Mouse (Mus musculus): ENCODE results near the gene Dapk1.
"Not testable (repeated sequence)": the region's sequence is repeated elsewhere in the genome, so short reads cannot be mapped to it uniquely, and the experiment has no call there.

The Dapk1 gene

DNA sequence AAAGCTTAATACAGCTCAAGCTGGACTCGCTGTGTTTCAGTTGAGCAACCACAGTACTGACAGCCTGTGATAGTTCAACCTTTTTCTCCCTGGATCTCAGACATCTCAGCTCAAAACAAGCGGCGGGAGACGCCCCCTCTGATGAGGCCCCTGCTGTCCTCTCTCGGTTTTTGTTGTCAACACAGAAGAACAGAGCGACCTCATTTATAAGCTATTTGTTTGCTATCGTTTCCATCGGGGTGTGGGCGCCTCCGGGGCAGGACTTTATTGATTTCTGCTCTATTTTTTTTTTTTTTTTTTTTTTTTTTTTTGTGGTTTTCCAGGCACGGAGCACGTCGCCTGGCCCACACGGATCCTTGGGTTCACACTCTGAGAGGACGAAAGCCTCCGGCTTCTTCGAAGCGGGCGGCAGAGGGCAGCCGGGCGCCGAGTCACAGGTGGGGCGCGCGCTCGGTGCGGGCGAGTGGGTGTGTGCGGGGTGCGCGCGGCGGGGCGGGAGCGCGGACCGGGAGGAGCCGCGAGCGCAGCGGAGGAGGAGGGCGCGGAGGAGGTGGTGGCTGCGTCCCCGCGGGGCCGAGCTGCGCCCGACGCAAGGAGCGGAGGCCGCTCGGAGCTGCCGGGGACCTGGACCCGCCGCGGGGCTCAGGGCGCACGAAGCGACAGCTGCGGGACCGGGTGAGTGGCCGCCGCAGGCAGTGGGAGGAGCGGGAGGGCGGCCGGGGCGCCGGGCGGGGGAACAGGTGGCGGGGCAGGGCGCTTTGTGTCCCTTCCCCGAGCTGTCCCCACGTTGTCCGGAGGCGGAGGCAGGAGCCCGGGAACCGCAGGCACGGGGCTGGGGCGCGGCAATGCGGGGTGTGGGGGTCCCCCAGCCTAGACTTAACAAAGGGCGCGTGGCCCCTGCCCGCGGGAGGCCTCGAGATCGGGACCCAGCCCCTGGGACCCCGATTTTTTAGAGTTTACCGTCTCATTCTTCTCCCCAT, at the start of gene Dapk1:
Dapk1 (plus strand) TSS at position 512 of the 980 bp plus-strand sequence.
- peak; percentile 92 for DNase-seq

DNA sequence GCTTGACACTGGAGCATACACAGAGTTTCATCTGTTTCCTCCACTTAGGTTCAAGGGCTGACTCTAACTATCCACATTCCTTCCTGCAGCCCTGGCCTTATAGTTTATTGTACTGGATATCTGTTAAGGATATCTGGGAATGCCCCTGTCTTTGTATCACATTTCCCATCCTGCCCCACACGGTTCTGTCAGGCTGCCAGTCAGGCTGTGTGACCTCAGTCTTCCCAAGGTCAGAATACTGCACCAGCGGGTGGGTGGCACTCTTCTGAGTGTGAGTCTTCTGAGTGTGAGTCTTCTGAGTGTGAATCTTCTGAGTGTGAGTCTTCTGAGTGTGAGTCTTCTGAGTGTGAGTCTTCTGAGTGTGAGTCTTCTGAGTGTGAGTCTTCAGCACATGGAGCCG, 48.4 kb upstream of the Dapk1 start:
- no peak for DNase-seq

DNA sequence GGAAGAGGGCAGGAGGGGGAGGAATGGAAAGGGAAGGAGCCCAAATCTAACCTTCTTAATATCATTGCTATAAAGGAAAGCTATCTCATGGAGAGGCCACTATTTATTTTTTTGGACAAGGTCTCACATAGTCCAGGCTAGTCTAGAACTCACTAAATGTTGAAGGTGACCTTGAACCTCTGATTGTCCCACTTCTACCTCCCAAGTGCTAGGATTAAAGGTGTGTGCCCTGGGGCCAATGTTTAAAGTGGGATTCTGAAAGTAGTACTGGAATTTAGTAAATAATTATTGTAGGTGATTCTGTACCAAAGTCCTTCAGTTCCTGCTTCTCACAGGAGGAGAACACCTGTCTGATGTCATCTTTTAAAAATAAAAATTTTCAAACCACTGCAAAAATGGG, 45.3 kb upstream of the Dapk1 start:
- DNase-seq, result no peak

DNA sequence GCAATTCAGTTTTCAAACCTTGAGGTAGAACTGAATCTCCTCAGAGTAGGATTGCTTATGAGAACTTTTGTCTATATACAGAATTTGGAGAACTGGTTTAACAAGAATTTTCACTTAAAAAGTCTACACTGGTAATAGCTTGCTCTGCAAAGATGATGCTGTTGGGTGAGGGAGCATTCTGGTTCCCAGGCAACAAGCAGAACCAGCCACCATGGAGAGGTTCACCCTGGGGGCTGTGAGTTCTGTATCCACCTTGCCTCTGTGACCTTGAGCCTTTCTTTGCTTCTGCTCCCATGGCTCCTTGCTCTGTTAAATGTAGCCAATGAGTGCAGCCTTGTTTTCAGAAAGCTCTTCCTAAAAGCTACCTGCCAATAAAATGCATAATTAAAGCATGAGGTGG, 44.8 kb upstream of the Dapk1 start:
- DNase-seq, result no peak

DNA sequence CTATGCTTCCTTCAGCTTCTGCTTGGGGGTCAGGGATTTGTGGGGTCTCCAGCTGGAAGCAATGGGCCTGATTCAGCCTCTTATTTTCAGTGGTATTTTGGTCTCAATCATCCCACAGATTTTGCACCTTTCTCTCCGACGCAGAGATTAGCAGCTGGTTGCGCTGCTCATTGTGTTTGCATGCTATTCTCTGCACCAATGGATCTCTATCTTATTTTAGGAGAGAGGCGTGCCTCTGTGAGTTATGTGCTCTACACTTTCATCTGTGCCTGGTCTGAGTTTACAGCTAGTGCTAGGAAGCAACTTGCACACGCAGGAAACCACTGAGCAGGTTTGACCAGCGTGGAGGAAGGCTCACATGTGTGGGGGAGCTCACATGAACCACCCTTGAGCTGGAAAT, 37.4 kb upstream of the Dapk1 start:
- DNase-seq, result no peak

DNA sequence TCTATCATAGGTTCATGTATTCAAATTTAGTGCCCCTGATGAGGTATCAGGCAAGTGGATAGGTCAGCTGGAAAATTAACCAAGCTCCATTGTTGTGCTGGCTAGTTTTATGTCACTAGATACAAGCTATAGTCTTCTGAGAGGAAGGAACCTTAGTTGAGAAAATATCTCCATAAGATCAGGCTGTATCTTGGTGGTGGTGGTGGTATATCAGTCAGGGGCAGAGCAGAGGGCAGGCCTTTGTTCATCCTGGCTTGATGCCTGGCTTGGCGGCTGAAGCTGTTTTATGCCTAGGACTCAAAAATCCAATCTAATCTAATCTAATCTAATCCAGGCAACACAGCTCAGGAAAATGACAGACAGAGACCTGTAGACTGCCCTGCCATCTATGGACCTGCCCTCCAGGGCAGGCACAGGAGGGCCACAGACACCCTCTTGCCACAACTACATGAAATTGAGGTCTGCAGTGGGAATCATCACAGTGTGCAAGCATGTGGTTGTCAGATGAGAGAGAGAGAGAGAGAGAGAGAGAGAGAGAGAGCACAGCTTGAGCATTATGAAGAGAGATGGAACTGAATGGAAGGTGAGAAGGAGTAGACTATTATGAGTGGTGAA, 32.7 kb upstream of the Dapk1 start:
- DNase-seq, result no peak

DNA sequence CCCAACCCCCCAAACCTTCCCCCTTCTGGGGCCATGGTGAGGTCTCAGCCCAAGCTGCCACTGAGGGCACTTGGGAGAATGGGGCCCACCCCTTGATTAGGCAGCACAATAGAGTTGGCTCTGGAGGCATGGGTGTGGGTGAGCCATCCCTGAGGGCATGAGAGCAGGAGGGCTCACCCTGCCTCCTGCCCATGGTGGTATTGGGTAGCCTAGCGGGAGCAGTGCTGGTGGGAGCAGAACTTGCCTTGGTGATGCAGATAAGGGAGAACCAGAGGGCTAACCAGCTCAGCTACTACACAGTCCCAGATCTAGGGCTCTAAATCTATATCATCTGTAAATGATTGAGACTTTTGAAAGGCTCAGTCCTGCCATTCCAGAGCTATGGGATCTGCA, 32.2 kb upstream of the Dapk1 start:
- DNase-seq, result no peak

DNA sequence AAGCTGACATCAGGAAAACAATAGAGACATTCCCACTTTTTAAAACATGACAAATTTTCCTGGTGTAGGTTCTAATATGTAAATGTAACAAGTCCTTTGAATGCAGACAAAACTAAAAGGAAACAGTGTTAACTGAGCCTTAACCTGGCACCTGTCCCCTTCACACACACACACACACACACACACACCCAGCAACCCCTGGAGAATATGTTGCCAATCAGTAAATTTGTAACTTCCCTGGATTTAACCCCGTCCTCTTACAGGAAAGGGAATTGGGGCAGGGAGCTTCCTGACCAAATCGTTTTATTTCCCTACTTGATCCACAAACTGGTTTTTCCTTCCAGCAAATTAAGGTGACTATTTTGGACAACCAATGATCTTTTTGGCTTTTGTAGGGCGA, 28.2 kb upstream of the Dapk1 start:
- no peak for DNase-seq

DNA sequence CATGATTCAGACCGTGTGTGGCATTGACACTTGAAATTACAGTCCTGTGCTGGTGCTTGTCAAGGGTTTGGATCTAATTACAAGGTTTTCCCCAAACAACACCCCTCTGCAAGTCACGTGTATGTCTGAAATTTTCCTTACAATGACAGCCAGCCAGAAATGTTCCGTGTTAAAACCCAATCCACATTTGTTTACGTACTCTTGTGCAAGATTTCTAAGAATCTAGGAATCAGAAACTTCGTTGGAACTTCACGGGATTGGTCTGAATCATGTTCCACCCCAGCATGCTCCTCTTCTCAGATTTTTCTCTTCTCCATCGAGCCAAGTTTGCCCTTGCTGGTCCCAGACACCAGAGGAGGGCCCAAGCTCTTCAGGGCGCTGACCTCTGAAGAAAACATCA, 27.8 kb upstream of the Dapk1 start:
- DNase-seq, result no peak

DNA sequence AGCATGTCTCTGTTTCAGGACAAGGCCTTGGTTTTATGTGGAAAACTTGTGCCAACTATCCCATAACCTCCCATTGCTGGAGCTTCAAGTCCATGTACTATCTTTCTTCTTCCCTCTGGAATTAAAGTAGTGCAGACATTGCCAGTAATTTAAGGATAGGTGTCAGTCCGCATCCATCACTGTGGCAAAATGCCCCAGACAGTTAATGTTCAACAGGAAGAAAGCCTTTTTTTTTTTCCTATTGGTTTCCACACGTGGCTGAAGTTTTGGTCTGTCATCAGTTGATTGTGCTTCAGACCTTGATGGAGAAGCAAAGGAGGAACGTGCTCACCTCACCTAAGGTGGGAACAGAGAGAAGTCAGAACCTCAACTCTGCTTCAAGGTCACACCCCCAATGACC, 23.2 kb upstream of the Dapk1 start:
- no peak for DNase-seq

DNA sequence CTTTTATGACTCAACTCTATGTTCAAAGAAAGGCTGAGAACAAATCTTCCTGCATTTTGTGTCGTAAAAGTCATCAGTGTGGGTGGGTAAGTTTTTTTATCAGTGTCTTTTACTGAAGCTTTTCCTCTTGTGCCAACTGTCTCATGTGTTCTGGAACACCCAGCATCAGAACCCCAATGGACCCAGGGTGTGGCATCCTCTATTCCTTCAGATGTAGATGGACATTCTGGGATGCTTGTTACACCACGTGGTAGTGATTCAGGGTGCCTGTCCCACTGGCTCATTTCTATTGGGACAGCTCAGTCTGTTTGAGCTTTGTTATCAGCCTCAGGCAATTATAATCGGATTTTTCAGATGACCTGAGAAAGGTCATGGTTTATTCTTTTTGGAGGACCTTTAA, 6.9 kb upstream of the Dapk1 start:
- DNase-seq, result no peak

DNA sequence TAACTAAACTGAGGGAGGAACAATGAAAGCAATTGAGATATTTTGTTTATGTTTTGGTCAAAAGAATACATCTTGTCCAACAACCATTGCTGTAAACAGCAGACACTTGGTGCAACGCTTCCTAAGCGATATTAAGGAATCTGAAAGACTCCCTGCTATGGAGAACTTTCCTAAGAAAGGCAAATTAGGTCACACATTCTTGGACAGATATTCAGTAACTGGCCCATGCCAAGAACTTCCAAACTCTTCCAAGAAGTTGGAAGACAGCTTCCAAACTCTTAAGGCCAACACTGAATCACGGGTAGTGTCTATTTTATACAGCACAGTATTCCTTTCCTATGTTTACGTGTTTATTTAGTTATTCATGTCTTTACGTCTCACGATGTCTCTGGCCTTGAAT, 6.2 kb upstream of the Dapk1 start:
- no peak for DNase-seq

DNA sequence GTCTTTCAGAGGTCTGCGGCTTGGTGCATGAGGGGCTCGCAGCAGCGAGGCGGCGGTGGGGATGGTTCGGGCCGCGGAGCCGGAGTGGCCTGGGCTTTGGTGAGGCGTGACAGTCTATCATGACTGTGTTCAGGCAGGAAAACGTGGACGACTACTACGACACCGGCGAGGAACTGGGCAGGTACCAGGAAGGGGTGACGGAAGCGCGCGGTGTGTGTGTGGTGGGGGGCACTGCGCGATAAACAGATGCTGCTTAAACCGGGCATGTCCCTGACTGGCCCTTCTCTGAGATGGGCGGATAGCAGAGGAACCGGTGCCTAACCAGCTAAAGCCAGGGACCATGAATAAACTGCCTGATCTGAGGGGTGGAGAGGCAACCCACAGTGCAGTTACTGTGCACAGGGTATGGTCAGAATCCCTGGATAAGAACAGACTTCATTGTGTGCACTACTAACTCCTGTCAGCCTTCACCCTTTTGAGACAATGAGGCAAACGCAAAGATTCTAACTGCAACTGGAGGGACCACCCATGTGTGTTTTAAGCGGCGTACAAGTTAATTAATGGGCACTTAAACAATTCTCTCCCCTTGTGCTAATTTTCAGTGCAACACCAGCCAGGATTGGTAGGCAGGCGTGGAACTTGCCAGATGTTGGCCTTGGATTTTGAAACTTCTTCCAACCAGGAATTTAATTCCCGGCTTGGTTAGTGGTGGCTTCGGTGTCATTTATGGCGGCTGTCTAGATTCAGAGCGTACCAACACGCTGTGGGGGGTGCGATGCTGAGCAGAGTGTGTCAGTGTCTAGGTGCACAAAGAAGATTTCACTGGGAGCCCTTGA, 887 bp downstream of the Dapk1 start:
- peak; percentile 69 for DNase-seq

DNA sequence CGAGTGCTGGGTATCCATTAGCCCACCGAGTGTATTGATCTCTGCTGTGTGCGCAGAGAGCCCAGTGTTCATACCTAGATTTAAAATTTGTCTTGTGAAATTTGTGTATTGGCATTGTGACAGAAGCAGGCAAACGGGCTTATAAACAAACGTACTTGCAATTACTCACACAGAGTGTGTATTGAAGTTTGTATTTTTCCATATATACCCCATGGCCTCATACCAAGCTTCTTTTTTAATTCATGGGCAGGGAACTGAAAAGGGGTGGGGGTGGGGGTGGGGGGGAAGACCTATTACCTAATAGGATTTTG, 1.5 kb downstream of the Dapk1 start:
- no peak for DNase-seq

DNA sequence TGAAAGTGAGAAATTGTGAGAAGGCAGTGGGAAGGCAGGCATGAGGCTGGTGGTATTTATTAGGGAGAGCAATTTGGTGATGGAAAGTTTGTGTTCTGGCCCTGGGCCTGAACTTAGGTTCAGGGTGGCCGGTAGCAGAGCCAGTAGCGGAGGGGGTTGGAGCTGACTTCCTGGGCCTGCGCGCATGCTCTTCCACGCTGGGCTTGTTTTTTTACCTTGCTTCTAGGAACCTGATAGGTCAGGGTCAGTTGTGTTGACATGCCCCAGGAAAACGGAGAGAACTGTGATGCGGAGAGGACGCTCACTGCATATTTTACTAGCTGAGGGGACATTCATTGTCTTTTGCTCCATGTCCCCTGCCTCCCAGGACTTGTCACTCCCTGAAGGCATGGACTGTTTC, 5.7 kb downstream of the Dapk1 start:
- DNase-seq, result no peak

DNA sequence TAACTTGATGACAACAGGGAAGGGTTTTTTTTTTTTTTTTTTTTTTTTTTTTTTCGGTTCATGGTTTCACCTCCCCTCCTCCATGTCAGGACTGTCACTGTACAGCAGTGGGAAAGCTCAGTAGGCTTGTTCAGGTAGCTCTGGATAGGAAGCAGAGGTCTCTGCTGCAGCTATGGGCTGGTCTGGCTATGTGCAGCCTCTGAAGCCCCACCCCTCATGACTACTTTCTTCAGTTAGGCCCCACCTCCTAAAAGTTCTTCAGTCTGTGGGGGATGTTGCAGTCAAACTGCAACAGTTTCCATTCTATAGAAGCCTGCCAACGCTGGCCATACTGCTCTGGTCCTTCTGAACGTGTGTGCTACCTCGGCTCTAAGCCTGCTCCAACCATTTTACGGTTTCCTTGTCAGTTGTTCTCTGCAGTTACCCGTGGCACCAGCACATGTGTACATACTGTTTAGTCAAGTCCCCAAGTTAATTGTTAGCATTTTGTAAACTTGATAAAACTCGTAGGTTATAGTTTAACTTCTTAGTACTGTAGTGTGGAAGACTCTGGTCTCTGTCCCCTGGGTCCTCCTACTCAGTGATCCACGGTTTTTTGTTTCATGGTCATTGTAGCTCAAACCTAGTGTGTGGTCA, 6.8 kb downstream of the Dapk1 start:
- no peak for DNase-seq

DNA sequence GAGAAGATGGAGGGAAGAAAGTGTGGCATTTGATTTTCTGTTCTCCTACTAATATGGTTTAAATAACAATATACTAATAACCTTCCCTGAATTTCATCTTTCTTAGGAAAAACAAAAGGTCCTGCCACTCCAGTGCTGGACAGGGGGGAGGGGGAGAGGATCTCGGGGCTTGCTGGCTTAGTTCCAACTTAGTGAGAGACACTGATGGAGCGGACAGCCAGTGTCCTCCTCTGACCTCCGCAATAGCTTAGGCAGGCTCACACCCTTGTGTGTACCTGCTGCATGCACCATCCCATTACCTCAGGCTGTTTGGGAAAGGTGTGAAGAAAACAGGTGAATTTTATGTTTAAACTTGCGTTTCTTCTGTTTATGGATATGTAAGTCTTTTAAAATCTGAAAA, 7.5 kb downstream of the Dapk1 start:
- DNase-seq, result peak; percentile 57

DNA sequence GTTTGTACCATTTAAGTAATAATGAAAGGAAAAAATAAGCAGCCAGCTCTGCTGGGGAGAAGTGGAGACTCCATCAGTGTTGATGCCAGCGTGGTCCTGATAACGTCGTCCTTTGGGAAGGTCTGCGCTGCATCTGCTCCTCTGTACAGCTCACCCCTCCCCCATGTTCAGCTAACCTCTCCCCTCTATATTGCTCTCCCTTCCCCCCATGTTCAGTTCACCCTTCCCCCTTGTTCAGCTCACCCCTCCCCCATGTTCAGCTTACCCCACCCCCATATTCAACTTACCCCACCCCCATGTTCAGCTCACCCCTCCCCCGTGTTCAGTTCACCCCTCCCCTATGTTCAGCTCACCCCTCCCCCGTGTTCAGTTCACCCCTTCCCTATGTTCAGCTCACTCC, 8.8 kb downstream of the Dapk1 start:
- DNase-seq, result no peak

DNA sequence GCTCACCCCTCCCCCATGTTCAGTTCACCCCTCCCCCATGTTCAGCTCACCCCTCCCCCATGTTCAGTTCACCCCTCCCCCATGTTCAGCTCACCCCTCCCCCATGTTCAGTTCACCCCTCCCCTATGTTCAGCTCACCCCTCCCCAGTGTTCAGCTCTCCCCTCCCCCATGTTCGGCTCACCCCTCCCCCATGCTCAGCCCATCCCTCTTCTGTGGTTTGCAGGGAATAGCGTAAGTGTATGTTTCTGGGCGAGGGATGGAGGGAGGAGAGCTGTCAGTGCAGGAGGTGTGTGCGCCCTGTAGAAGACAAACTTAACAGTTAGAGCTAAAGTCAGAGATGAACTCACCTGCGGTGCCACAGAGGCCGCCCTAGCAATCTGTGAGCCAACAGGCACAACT, 9.2 kb downstream of the Dapk1 start:
- DNase-seq, result not testable (repeated sequence)

DNA sequence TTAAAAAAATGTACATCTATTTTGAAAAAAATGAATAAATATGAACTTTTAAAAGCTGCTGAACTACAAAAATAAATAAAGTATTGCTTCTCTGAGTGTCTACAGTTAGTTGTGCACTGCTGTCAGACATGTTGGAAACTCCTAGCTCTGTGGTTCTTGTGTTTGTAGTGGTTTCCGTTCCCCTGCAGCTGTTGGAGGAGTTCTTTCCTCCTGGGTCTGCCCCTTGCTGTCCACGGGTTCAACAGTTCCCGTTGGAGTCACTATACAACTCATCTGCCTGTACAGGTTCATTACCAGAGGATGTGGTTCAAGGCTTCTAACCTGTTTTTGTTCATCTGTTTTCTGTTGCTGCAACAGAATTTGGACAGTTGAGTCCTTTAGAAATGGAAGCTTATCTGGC, 10.4 kb downstream of the Dapk1 start:
- DNase-seq, result no peak

DNA sequence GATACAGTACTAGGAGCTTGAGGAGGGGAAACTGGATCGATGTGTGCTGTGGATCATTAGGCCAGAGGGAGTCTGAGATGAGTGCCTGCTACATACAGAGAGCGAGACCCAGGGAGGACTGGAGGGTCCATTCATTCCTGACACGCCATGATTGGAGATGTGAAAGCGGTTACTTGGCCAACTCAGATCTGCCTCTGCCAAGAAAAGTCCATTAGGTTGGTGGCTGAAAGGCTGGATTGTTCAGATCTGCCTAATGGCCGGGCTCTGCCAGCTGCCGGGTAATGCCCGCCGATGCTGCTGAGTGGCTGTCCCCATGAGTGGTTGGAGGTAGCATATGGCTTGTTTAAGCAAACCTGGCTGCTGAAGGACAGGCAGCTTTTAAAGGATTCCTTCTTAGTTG, 12.4 kb downstream of the Dapk1 start:
- peak; percentile 47 for DNase-seq

DNA sequence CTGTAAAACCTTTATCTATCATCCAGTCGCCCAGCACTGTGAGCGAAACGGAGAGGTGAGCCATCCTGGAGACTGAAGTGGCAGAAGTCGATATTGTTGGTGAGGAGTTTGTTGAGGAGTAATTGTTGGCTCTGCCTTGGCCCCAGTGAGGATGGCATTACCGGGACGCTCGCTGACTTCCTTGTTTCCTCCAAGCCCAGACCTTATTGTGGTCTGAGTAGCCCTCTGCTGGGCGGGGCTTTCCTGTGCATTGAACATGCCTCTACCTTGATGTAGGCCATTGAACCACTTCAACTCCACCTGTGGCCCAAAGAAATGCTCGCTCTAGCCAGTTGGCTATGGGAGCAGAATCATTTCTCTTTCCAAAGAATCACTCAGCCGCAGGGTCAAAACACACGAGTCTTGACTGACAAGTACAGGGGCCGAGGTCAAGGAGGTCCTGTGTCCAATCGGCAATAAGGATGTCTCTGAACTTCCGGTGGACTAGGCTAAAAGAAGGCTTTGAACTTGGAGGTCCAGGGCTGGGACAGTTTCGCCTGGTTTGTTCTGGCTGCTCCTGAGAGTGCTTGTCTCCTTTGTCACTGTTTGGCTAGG, 13.4 kb downstream of the Dapk1 start:
- no peak for DNase-seq

DNA sequence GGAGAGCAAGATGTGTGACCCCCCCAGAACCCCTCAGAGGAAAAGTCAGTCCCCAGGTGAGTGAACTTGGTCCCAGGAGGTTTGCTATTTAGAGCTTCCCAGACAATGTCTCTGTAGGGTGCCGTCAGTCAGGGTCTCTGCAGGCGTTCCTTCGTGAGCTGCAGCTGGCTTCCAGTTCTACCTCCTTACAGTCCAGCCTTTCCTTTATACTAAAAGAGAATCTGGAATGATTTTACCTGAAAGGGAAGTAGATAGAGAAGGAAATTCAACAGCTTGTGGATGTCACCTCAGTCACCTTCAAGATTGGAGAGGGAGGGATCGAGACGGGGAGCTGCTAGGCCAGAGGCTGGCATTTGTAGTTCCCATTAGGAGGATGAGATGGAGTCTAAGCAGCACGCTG, 14.3 kb downstream of the Dapk1 start:
- DNase-seq, result no peak
